Mouse (Mus musculus) macrophage (primary cell): ENCODE data around the gene Krt28. TPM values are rescaled to one million over a fixed set of nuclear protein-coding genes. Genes with fewer than 3 reads are reported as not detected.

Experiments
- H3K27ac ChIP-seq: fragments of 350-480 bp; formaldehyde crosslinking; 2 replicates; pipeline ENCODE4 v1.9.0; 2021
- H3K36me3 ChIP-seq: fragments of 350-480 bp; formaldehyde crosslinking; 2 replicates; pipeline ENCODE4 v1.9.0; 2021; ENCODE audit errors: inconsistent target
- H3K4me3 ChIP-seq: fragments of 350-480 bp; formaldehyde crosslinking; 2 replicates; pipeline ENCODE4 v1.9.0; 2021; ENCODE audit errors: inconsistent target
- H3K79me2 ChIP-seq: fragments of 350-480 bp; formaldehyde crosslinking; 2 replicates; pipeline ENCODE4 v1.9.0; 2021; ENCODE audit errors: inconsistent target
- WGBS: methylation state at CpG from one replicate; pipeline ENCODE4 v1.1.7; 2026; ENCODE audit warnings: inconsistent platforms; ENCODE audit not compliant: missing documents; 5-methylcytosine and 5-hydroxymethylcytosine counted together
- polyA plus RNA-seq: library from polyadenylated mRNA; stranded (reverse); fragments of 250-400 nt; gene quantifications from 3 replicates; pipeline ENCODE4 v1.2.4, GENCODE M21; 2018; ENCODE audit warnings: inconsistent platforms

The Krt28 gene
- polyA plus RNA-seq, 1 experiment from 2014 or later = not detected

DNA sequence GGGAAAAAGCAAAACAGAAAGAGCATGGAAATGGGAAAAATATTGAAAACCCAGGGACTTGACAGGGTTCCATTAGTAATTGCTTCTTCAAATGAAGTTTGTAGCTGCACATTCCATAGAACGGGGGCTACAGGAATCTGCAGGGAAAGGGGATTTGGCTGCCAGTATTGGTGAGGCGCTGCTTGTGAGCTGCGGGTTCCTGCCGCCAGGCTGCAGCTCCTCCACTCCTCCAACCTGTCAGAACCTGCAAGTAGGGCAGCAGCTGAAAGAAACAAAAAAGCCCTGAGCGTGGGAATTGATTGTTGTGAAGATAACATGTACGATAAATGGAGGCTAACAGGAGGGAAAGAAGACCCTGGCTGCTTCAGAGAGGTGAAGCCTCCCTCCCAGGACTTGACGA is 16.2 kb upstream of the Krt28 start:
- WGBS = 82% methylated on average over 7 of the region's 7 CpGs
- Histone ChIP-seq H3K79me2 (no peaks in the 10 kb centered on the region), H3K4me3 (no peak overlapping the region), H3K36me3 (no peaks in the 10 kb centered on the region), H3K27ac (no peak overlapping the region)

DNA sequence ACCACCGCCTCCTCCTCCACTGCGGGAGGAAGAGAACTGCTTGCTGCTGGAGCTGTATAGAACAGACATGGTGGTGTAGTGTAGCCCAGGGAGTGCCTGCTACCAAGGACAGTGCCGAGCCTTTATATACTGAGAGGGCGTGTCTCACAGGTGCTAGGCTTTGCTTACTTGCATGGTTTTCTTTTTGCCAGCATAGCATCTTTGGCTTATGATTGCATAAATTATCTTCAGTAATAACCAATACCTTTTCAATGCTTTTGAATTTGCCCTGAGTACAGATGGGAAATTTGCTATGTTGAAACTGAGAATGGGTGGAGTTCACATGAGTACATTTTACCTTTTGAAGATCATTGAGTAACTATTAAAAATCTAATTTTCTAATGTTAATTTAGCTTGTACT is 14.6 kb upstream of the Krt28 start, which contains the start of gene Krt10:
TSS of gene Krt10 (minus strand) at position 101 of the 400 bp plus-strand sequence.
- no peak within 1 kb of the TSS for H3K4me3 ChIP-seq
- H3K36me3 ChIP-seq = no peaks in the 10 kb centered on the region
- H3K79me2 ChIP-seq = no peaks in the 10 kb centered on the region
- no peak within 1 kb of the TSS for H3K27ac ChIP-seq
- WGBS = 92% methylated on average over 4 of the region's 4 CpGs

DNA sequence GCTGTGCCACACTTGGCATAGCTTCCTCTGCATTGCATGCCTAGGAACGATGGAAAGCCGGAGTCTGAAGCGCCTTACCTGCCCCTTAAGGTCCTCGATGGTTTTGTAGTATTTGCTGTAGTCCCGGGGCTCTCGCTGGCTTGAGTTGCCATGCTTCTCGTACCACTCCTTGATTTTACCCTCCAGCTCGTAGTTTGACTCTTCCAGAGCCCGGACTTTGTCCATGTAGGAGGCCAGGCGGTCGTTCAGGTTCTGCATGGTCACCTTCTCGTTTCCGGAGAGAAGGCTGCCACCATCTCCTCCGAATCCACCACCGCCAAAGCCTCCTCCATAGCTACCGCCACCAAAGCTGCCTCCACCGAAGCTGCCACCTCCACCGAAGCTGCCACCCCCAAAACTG is 14.0 kb upstream of the Krt28 start:
- H3K36me3 ChIP-seq = no peaks in the 10 kb centered on the region
- H3K79me2 ChIP-seq = no peaks in the 10 kb centered on the region
- no peak overlapping the region for H3K4me3 ChIP-seq
- WGBS = 89% methylated on average over 18 of the region's 18 CpGs
- no peak overlapping the region for H3K27ac ChIP-seq

DNA sequence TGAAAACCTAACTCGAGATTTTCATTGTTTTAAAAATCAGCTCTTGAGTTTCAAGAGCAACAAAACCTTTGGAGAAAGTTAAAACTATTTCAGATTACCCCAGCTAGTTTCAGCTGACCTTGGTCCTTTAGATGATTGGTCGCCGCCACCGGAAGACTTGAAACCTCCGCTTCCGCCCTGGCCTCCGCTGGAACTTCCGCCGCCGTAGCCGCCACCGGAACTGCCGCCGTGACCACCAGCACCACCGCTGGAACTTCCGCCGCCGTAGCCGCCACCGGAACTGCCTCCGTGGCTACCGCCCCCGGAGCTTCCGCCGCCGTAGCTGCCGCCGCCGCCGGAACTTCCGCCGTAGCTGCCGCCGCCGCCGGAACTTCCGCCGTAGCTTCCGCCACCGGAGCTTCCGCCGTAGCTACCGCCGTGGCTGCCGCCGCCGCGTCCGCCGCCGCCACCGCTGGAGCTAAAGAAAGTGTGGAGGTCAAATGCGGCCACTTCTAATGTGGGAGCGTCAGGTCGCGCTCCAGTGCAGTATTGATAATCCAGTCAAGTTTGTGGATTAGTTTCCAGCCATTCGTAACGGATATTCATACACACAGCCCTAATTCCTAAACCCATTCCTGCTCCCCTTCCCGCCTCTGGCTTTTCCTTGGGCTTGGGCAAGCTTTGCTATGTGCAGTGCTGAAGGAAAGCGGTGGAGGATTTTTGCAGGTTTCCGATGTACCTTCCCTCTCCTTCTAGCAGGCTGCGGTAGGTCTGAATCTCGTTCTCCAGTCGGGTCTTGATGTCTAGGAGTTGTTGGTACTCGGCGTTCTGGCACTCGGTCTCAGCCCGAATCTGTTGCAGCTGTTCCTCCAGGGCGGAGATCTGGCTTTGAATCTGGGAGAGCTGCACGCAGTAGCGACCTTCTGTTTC is 11.4 kb upstream of the Krt28 start:
- no peaks in the 10 kb centered on the region for H3K79me2 ChIP-seq
- peak overlapping the region; percentile 47 for H3K4me3 ChIP-seq
- no peaks in the 10 kb centered on the region for H3K36me3 ChIP-seq
- H3K27ac ChIP-seq = 0 out of 2 replicates have a peak overlapping the region, but pooled peaks have one; percentile 32
- WGBS = 5% methylated on average over 69 of the region's 71 CpGs

DNA sequence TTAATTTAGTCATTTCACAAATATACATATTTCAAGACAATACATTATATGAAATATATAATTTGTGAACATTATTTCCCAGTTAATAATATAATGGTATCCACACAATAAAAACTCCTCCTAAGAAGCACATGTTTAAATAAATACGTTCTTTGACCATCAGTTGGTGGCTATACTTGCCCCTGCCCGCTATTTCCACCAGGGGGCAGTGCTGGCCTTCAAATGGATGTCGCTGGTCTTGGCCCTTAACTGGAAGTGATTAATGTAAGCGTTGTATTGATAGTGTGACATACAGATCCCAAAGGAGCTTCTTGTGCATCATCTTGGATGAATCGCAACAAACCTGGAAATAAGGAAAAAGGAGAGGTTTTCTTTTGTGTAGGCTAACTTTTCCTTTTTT is 4.9 kb upstream of the Krt28 start:
- Histone ChIP-seq H3K4me3 (no peak overlapping the region), H3K79me2 (no peaks in the 10 kb centered on the region), H3K27ac (no peak overlapping the region), H3K36me3 (no peaks in the 10 kb centered on the region)
- 11% methylated on average over 5 of the region's 5 CpGs for WGBS

DNA sequence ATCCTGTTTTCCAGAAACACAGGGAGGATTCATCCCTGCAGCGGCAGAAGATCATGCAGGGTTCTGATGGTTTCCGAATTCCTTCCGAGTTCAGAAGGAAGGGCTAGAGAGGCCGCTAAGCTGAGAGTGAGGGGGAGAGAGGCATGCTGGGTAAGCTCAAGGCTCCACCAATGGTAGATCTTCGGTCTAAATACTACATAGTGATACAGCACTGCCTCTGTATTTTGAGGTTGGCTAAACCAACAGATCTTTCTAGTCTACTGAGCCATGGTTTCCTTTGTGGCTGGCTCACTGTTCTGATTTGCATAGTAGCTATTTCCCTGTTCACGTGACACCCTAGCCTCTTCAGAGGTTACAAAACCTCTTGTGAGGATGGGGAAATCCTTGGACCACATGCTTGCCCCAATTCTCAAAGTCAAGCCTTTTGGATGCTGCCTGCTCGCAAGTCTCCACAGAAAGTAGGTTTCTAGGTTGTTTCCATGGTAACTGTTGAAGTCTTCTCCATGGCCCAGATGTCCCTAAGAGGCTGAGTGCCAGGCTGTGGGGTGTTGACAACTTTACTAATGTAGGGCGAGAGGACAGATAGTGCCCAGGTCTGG is 4.8 kb downstream of the Krt28 start:
- Histone ChIP-seq H3K27ac (no peak overlapping the region), H3K4me3 (no peak overlapping the region), H3K36me3 (no peaks in the 10 kb centered on the region), H3K79me2 (no peaks in the 10 kb centered on the region)
- WGBS = 62% methylated on average over 8 of the region's 8 CpGs

DNA sequence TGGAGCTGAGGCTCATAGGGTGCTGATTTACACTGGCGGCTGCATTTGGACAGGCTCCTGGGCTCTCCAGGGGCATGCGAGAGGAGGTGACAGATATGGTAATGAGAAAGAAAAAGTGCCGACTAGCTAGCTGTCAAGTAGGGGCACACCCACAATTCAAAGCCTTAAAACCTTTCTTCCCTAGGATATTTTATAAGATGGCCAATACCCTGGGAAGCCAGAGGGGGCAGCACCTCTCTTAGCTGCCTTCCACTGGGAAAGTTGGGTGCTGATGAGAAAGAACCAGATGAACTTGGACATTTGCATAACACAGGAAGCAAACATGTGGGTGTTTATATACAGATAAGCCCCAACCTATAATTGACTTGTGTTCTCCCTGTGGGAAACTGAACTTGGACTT is 5.5 kb downstream of the Krt28 start:
- no peaks in the 10 kb centered on the region for H3K36me3 ChIP-seq
- H3K27ac ChIP-seq = no peak overlapping the region
- H3K4me3 ChIP-seq = no peak overlapping the region
- 31% methylated on average over 3 of the region's 3 CpGs for WGBS
- no peaks in the 10 kb centered on the region for H3K79me2 ChIP-seq

DNA sequence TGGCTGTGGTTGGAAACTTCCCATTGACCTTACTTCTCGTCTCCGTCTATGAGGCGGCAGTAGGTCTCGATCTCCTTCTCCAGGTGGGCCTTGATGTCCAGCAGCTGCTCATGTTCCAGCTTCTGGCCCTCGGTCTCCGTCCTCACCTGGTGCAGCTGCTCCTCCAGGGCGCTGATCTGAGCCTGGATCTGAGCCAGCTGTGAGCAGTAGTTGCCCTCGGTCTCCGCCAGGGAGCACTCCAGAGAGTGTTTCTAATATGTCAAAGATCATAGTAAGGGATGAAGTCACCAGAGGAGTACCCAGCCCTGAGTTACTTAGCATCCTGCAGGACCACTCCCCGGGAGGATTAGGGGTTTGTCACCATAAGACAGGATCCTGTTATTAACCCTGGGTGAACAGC is 7.9 kb downstream of the Krt28 start:
- 48% methylated on average over 8 of the region's 10 CpGs for WGBS
- H3K79me2 ChIP-seq = no peaks in the 10 kb centered on the region
- H3K4me3 ChIP-seq = no peak overlapping the region
- no peak overlapping the region for H3K27ac ChIP-seq
- H3K36me3 ChIP-seq = no peaks in the 10 kb centered on the region

DNA sequence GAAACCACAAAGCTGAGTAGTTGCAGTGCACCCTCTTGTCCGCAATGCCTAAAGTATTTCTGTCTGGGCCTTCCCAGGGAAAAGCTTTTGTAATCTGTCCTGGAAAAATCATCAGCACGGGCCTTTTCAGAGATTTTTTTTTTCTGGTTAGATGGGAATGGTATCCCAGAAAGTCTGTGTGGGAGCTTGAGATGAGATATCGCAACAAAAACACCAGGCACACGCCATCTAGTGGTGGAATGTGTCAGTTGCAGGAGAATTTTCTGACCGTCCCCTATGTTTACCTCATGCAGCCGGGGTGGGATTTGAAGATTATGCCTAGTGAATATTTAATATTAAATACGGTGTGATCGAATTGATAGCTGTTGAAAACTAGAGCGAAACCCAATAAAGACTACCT is 10.3 kb downstream of the Krt28 start:
- Histone ChIP-seq H3K36me3 (no peaks in the 10 kb centered on the region), H3K79me2 (no peaks in the 10 kb centered on the region), H3K4me3 (no peak overlapping the region), H3K27ac (no peak overlapping the region)
- WGBS = 25% methylated on average over 7 of the region's 9 CpGs

DNA sequence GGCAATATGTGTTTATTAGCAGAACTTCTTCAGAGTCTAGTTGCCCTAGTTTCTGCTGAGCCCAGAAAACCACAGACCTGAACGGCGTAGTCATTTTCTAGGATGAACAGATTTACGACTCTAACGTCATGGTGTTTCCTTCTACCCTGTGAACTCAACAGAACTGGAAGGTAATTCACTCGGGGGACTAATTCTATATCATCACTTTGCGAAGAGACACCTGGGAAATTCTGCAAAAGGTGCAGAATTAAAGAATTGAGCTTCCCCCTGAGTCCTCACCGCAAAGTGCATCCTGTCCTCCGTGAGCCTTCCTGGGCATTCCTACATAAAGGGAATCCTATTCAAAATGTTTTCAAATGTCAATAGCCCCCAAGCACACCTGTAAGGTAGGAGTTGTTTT is 13.3 kb downstream of the Krt28 start:
- 33% methylated on average over 8 of the region's 8 CpGs for WGBS
- no peaks in the 10 kb centered on the region for H3K79me2 ChIP-seq
- H3K4me3 ChIP-seq = no peak overlapping the region
- no peak overlapping the region for H3K27ac ChIP-seq
- H3K36me3 ChIP-seq = no peaks in the 10 kb centered on the region

DNA sequence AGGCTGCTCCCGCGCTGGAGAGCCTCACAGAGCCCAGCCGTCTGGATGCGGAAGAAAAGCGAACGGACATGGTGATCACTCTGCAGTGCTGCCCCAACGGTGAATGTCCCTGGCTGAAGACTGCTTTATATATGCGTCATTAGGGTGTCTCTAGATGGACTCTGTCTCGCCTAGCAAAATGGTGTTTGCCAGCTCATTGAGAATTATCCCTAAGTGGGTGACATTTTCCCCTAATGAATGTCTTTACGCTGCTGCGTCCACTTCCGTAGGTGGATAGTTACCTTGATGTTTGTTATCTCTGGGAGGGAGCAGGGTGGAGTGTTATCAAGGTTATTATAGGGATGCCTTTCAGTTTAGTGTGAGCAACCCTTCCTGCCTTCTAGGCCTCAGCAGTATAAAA is 23.7 kb downstream of the Krt28 start, which contains the start of gene Krt27:
TSS of gene Krt27 (minus strand) at position 101 of the 400 bp plus-strand sequence.
- WGBS = 75% methylated on average over 12 of the region's 12 CpGs
- H3K4me3 ChIP-seq = no peak within 1 kb of the TSS
- no peaks in the 10 kb centered on the region for H3K36me3 ChIP-seq
- no peak within 1 kb of the TSS for H3K27ac ChIP-seq
- H3K79me2 ChIP-seq = no peaks in the 10 kb centered on the region

DNA sequence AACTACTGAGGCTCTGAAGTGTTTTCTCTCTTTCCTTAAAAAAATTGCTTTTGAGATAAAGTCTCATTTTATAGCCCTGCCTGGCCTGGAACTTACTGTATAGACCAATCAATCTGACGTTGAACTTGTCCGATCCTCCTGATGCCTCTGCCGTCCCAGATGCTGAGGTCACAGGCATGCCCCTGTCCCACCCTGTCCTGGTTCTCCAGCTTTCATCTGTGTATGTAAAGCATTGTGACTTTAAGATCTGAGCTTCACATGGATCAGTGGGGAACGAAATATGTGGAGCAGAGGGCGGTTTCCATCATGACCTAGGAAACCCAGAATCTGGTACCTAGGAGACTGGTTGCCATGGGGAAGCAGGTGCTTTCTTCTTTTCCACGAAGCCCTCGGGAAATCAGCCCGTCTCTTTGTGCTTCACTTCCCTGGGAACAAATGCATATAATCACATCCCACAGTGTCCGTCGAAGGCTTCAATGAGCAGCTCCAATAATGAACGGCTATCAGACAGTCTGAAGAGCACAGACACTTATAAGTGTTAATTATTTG is 35.3 kb downstream of the Krt28 start:
- H3K79me2 ChIP-seq = no peaks in the 10 kb centered on the region
- no peaks in the 10 kb centered on the region for H3K36me3 ChIP-seq
- 89% methylated on average over 10 of the region's 11 CpGs for WGBS
- H3K4me3 ChIP-seq = no peak overlapping the region
- H3K27ac ChIP-seq = no peak overlapping the region

DNA sequence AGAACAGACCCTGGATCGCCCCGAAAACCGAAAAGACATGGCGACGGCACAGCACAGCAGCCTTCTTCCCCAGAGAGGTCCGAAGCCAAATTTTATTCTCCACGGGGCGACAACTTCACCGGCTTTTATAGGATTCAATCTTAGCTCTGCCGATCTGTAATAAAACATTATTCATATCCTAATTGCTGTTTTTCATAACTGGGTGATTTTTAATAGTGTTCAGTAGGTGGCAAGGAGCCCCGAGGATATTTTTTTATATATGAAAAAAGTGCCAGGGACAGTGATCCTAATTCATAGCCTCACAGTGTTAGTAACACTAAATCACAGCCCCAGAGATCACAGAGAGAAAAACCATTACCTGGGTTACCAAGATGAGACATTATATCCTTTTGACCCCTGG is 36.8 kb downstream of the Krt28 start, which contains the start of gene Krt26:
TSS of gene Krt26 (minus strand) at position 101 of the 400 bp plus-strand sequence.
- no peaks in the 10 kb centered on the region for H3K79me2 ChIP-seq
- H3K4me3 ChIP-seq = no peak within 1 kb of the TSS
- WGBS = 100% methylated on average over 9 of the region's 11 CpGs
- H3K36me3 ChIP-seq = no peaks in the 10 kb centered on the region
- H3K27ac ChIP-seq = no peak within 1 kb of the TSS

DNA sequence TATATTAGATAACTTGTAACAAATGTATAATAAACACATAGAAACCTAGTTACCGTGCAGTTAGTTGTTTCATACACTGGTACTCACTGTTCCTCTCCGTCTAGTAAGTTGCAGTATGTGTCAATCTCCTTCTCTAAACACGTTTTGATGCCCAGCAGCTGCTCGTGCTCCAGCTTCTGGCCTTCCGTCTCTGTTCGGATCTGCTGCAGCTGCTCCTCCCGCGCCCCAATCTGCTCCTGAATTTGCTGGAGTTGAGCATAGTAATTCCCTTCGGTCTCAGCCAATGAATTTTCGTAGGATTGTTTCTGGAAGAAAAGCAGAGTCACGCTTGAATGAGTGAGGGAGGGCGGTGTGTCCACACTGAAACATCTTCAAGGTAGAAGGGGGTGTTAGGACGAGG is 41.3 kb downstream of the Krt28 start:
- 83% methylated on average over 13 of the region's 13 CpGs for WGBS
- Histone ChIP-seq H3K79me2 (no peaks in the 10 kb centered on the region), H3K36me3 (no peaks in the 10 kb centered on the region), H3K4me3 (no peak overlapping the region), H3K27ac (no peak overlapping the region)

DNA sequence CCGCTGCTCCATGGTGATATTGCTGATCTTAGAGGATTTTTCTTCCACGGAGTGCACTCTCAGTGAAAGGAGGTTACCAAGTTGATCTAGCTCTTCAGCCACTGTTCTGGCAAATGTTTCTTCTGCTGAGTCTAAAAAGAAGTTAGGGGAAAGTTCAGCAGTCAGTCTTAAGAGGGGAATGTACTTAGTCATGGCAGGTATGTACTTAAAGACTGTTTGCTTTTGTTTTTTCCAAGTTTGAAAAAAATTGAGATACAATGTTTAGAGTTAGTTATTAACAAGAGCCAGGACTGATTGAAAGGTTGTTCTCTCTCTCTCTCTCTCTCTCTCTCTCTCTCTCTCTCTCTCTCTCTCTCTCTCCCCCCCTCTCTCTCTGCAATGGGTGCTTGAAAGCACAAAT is 45.0 kb downstream of the Krt28 start:
- 81% methylated on average over 2 of the region's 2 CpGs for WGBS
- H3K27ac ChIP-seq = no peak overlapping the region
- H3K4me3 ChIP-seq = no peak overlapping the region
- H3K79me2 ChIP-seq = no peaks in the 10 kb centered on the region
- no peaks in the 10 kb centered on the region for H3K36me3 ChIP-seq
